Mouse (Mus musculus) layer of hippocampus, postnatal 25 days (tissue): ENCODE data around the gene Nmrk2. TPM values are rescaled to one million over a fixed set of nuclear protein-coding genes. Genes with fewer than 3 reads are reported as not detected.
"Not testable (repeated sequence)": the region's sequence is repeated elsewhere in the genome, so short reads cannot be mapped to it uniquely, and the experiment has no call there.

Source experiments
- DNase-seq, 2 experiments: peaks; one replicate each; pipeline ENCODE4 v3.0.0; 2022; ENCODE audit warnings: mixed read lengths in 2 of 2, low spot score in 1 of 2; ENCODE audit errors: extremely low spot score in 1 of 2
- total RNA-seq, 2 experiments: library from RNA; stranded (reverse); gene quantifications; 2 replicates each; pipeline ENCODE4 v1.2.3; 2021

The Nmrk2 gene
- total RNA-seq, result under 1 TPM; 0.19 to 0.20 TPM

- DNase-seq, result no peak
Observed at GRCm38 (mm10) chr10:81201807-81202758, at the start of gene Nmrk2. Gene Nmrk2, minus strand, starts transcription at chr10:81202051.

GRCm38 (mm10) chr10:81249442-81249841 lies 47.6 kb upstream of the Nmrk2 start:
- DNase-seq, result no peak

GRCm38 (mm10) chr10:81247804-81248203 lies 46.0 kb upstream of the Nmrk2 start:
- no peak for DNase-seq

GRCm38 (mm10) chr10:81245166-81245565 lies 43.3 kb upstream of the Nmrk2 start:
- no peak for DNase-seq

DNA sequence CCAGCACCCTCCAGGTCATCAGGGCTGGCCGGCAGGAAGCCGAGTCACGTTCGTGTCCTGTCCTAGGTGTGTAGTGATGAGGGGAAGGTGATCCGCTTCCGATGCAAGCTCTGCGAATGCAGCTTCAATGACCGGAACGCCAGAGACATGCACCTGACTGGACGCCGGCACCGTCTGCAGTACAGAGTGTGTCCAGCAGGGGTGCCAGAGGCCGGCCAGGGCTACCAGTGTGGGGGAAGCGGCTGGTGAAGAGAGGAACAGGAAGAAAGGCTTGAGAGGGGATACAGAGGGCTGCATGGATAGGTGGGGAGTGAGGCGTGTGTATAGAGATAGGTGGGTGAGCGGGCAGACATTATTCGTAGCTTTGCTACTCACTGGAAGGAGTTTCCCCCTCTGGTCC lies 42.7 kb upstream of the Nmrk2 start:
- DNase-seq, result peak; percentile 75 to 91

GRCm38 (mm10) chr10:81244146-81244545 lies 42.3 kb upstream of the Nmrk2 start:
- no peak for DNase-seq

DNA sequence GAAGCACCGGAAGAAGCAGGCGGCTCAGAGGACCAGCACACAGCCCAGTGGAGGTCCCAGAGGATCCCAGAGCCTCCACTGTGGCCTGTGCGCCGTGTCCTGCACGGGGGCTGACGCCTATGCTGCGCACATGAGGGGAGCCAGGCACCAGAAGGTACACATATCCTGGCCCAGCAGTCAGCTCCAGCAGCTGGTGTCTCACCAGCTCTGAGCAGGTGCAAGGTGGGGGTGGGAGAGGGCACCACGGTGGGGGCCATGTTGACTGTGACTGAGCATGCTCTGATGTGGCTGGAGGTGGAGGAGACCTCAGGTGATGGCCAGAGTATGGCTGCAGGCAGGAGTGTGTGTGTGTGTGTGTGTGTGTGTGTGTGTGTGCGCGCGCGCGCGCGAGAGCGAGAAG lies 40.2 kb upstream of the Nmrk2 start:
- DNase-seq, result peak in 1 of 2 experiments; percentile 5

GRCm38 (mm10) chr10:81240876-81241275 lies 39.0 kb upstream of the Nmrk2 start:
- DNase-seq, result peak in 1 of 2 experiments; percentile 84

DNA sequence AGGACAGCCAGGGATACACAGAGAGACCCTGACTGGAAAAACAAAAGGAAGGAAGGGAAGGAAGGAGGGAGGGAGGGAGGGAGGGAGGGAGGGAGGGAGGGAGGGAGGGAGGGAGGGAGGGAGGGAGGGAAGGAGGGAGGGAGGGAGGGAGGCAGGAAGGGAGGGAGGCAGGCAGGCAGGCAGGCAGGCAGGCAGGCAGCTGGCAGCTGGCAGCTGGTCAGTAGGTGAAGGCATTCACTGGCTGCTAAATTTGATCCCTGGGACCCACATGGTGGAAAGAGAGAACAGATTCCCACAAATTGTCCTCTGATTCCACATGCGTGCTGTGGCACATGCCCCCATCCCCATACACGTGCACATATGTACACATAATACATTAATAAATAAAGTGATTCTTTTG lies 36.8 kb upstream of the Nmrk2 start:
- DNase-seq, result no peak

- no peak for DNase-seq
Observed at GRCm38 (mm10) chr10:81236471-81237268, 34.8 kb upstream of the Nmrk2 start.

GRCm38 (mm10) chr10:81234206-81234605 lies 32.4 kb upstream of the Nmrk2 start:
- no peak for DNase-seq

DNA sequence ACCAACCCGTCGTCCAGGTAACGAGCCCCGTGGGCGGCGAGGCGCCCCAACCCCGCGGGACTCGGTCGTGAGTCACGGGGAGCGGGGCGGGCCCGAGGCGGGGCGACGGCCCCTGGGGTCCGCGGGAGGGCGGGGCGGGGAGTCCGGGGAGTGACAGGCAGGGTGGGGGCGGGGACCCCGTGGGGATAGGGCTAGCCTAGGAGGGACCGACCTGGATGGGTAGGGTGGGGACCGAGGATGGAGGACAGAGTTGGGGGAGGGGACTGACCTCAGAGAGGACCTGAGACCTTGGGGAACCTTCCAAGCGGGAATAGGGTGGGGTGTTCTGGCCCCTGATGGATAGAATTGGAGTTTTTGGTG lies 31.4 kb upstream of the Nmrk2 start:
- DNase-seq, result no peak

GRCm38 (mm10) chr10:81232580-81233225 lies 30.9 kb upstream of the Nmrk2 start, which contains the start of gene Zfr2:
Gene Zfr2, plus strand, starts transcription at chr10:81233155.
- DNase-seq, result peak; percentile 83 to 84

GRCm38 (mm10) chr10:81231436-81231835 lies 29.6 kb upstream of the Nmrk2 start:
- DNase-seq, result no peak

- peak; percentile 70 to 75 for DNase-seq
Observed at GRCm38 (mm10) chr10:81230438-81231332, 28.8 kb upstream of the Nmrk2 start, which contains the start of gene Atcay. Gene Atcay, minus strand, starts transcription at chr10:81230833.

DNA sequence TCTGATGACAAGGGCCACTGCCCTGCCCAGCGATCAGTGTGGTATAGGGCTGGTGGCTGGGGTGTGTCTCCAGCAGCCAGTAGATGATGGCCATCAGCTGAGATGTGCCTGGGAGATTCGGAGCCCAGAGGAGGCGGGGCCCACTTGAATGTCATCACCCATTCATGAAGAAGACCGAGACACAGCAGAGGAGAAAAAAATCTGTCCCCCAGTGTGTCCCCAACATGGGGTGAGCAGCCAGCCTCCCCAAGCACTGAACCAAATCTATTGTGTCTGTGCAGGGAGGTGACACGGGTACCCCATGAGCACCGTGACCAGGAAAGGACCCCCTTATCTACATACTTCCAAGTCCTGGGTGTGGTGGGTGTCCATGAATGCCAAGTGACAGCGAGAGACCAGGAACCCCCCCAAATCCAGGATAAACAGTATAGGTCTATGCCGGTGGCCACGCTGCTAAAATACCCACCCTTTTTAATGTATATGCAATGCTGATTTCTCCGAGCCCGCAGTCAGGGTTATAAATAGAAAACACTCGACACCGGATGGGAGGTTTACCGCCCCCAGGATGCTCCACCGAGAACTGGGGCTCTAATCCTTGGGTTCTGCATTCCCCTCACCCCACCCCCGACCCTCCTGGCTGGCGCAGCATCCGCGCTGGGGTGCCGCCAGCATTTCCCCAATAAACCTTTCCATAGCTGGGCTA lies 28.0 kb upstream of the Nmrk2 start:
- DNase-seq, result no peak

DNA sequence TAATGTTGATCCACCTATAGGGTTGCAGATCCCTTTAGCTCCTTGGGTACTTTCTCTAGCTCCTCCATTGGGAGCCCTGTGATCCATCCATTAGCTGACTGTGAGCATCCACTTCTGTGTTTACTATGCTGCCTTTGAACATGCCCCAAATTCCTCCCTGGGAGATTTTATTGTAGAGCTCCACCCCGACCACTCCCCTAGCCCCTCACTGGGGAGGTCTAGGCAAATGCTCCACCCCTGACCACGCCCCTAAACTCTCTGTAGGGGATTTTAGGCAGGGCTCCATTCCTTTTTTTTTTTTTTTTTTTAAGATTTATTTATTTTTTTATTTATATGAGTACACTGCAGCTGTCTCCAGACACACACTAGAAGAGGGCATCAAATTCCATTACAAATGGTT lies 21.9 kb upstream of the Nmrk2 start:
- not testable (repeated sequence) for DNase-seq

DNA sequence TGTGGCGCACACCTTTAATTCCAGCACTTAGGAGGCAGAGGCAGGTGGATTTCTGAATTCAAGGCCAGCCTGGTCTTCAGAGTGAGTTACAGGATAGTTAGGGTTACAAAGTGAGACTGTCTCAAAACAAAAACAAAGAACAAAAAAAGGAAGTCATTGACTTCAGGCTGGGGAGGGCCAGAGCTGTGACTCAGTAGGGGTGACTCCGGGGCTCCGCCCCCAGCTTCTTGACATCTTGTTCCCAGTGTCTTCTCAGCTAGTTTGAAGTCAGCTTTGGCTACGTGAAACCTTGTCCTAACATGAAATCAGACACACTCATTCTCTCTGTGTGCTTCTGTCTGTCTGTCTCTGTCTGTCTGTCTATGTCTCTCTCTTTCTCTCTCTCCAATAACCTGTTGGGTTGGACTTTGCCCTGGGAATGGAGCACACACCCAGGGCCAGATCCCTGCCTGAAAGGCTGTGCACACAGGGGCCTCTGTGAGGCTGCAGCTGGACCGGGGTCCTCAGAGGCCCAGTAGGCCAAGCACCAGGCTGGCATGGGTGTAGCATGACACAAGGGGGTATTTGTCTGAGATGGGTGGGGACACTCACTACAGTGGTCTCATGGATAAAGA lies 19.7 kb upstream of the Nmrk2 start:
- DNase-seq, result no peak

DNA sequence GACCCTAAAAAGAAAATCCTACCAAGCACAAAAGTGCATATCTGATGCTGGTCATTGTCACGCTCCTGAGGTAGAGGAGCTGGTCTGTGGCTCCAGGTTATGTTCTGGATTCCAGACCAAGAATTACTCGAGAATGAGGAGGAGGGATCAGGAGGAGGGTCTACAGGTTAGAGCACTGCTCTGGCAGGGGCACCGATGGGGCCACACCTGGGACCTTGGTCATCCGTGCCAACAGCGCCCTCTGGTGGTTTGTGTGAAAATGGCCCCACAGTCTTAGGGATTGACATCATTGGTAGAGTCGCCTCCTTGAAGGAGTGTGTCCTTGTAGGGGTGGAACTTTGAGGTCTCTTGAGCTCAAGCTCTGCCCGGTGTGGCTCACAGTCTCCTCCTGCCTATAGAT lies 16.1 kb upstream of the Nmrk2 start:
- peak in 1 of 2 experiments; percentile 67 for DNase-seq
